Mouse (Mus musculus) heart, postnatal 4 days (tissue): ENCODE measurements around the gene Lrrc71. TPM values are rescaled to one million over a fixed set of nuclear protein-coding genes. Genes with fewer than 3 reads are reported as not detected.

Source experiments
- DNase-seq: peaks from one replicate; pipeline ENCODE4 v3.0.0; 2021
- total RNA-seq, 2 experiments: library from RNA; stranded (reverse); gene quantifications; 2 replicates each; pipeline ENCODE4 v1.2.3; 2021

The Lrrc71 gene
- total RNA-seq, 2 experiments from 2014 or later, result 0.50 to 0.57 TPM

GRCm38 (mm10) chr3:87718525-87718924 is 29.9 kb downstream of the Lrrc71 start:
- DNase-seq, result no peak

Other genes with a start within 250 kb of the Lrrc71 start
- 10 to 100 TPM; 16.8 to 17.6 TPM for gene Etv3, start 223.2 kb downstream of the Lrrc71 start, total RNA-seq
- 10 to 100 TPM; 22.6 to 22.8 TPM for gene Arhgef11, start 131.1 kb downstream of the Lrrc71 start, total RNA-seq
- gene Ntrk1, start 46.5 kb upstream of the Lrrc71 start, total RNA-seq, result under 1 TPM; 0.09 to 0.10 TPM
- gene Insrr, start 48.3 kb upstream of the Lrrc71 start, total RNA-seq, result under 1 TPM in 1 of 2 experiments, not detected in 1; 0.07 TPM
- 10 to 100 TPM; 24.8 to 26.1 TPM for gene Pear1, start 75.7 kb upstream of the Lrrc71 start, total RNA-seq
- under 1 TPM in 1 of 2 experiments, not detected in 1; 0.12 TPM for gene Sh2d2a, start 98.1 kb upstream of the Lrrc71 start, total RNA-seq
- 10 to 100 TPM; 56.2 to 56.9 TPM for gene Prcc, start 137.0 kb upstream of the Lrrc71 start, total RNA-seq
- gene Hdgf, start 157.7 kb upstream of the Lrrc71 start, total RNA-seq, result 100 to 1,000 TPM; 146 to 151 TPM
- 10 to 100 TPM; 68.2 to 68.9 TPM for gene Mrpl24, start 170.9 kb upstream of the Lrrc71 start, total RNA-seq
- gene Isg20l2, start 181.7 kb upstream of the Lrrc71 start, total RNA-seq, result 10 to 100 TPM; 20.1 to 21.2 TPM
- 1 to 10 TPM; 7.7 to 8.9 TPM for gene Rrnad1, start 182.1 kb upstream of the Lrrc71 start, total RNA-seq
- gene Crabp2, start 200.0 kb upstream of the Lrrc71 start, total RNA-seq, result 1 to 10 TPM in 1 of 2 experiments, under 1 TPM in 1; 0.91 to 1.0 TPM
- 10 to 100 TPM; 66.5 to 70.4 TPM for gene Nes, start 222.5 kb upstream of the Lrrc71 start, total RNA-seq